Mouse (Mus musculus): ENCODE measurements around the gene Ndufa12. TPM values are rescaled to one million over a fixed set of nuclear protein-coding genes. Genes with fewer than 3 reads are reported as not detected.

Gene Ndufa12
- polyA plus RNA-seq, 1 experiment from 2014 or later = 352 TPM

- no peak; the same call in 1 of the 2 replicates for ATAC-seq
- Histone ChIP-seq H3K4me1 (replicated peaks) (peaks cover 24% of the 10 kb centered on the region), H3K4me2 (replicated peaks) (peak overlapping the region; percentile 23; the same call in 1 of the 2 replicates), H3K27me3 (no peaks in the 10 kb centered on the region), H3K9ac (replicated peaks) (no peak overlapping the region), H3K36me3 (peaks cover 55% of the 10 kb centered on the region), H3K4me3 (replicated peaks) (0 out of 2 replicates have a peak overlapping the region, but pooled peaks have one; percentile 2), H3K9me3 (no peaks in the 10 kb centered on the region), H3K27ac (0 out of 2 replicates have a peak overlapping the region, but pooled peaks have one; percentile 4)
- 21% methylated on average over 12 of the region's 12 CpGs for WGBS
These were observed 26.9 kb upstream of the Ndufa12 start for GRCm38 (mm10) chr10:94171440-94172130.

- WGBS = 39% methylated on average over 11 of the region's 11 CpGs
- ATAC-seq = no peak
- Histone ChIP-seq H3K36me3 (peaks cover 50% of the 10 kb centered on the region), H3K27ac (0 out of 2 replicates have a peak overlapping the region, but pooled peaks have one; percentile 44), H3K4me3 (replicated peaks) (0 out of 2 replicates have a peak overlapping the region, but pooled peaks have one; percentile 2), H3K9ac (replicated peaks) (no peak overlapping the region), H3K27me3 (no peaks in the 10 kb centered on the region), H3K9me3 (no peaks in the 10 kb centered on the region), H3K4me1 (replicated peaks) (peaks cover 24% of the 10 kb centered on the region), H3K4me2 (replicated peaks) (peak overlapping the region; percentile 23; the same call in 1 of the 2 replicates)
These were observed 26.4 kb upstream of the Ndufa12 start for GRCm38 (mm10) chr10:94172137-94172536.

GRCm38 (mm10) chr10:94172706-94173105, 25.8 kb upstream of the Ndufa12 start:
- Histone ChIP-seq H3K27me3 (no peaks in the 10 kb centered on the region), H3K9ac (replicated peaks) (no peak overlapping the region), H3K9me3 (no peaks in the 10 kb centered on the region), H3K36me3 (peaks cover 45% of the 10 kb centered on the region), H3K4me2 (replicated peaks) (peak overlapping the region; percentile 25; the same call in 1 of the 2 replicates), H3K4me1 (replicated peaks) (peaks cover 24% of the 10 kb centered on the region), H3K27ac (0 out of 2 replicates have a peak overlapping the region, but pooled peaks have one; percentile 44), H3K4me3 (replicated peaks) (no peak overlapping the region)
- no peak for ATAC-seq
- 13% methylated on average over 6 of the region's 6 CpGs for WGBS

GRCm38 (mm10) chr10:94174652-94175051, 23.9 kb upstream of the Ndufa12 start:
- H3K4me1 ChIP-seq (replicated peaks) = peaks cover 24% of the 10 kb centered on the region
- 91% methylated on average over 7 of the region's 7 CpGs for WGBS
- no peaks in the 10 kb centered on the region for H3K27me3 ChIP-seq
- no peaks in the 10 kb centered on the region for H3K9me3 ChIP-seq
- H3K4me2 ChIP-seq (replicated peaks) = no peak overlapping the region
- ATAC-seq = no peak
- H3K4me3 ChIP-seq (replicated peaks) = no peak overlapping the region
- peaks cover 29% of the 10 kb centered on the region for H3K36me3 ChIP-seq
- no peak overlapping the region for H3K9ac ChIP-seq (replicated peaks)
- H3K27ac ChIP-seq = no peak overlapping the region

- no peak overlapping the region for H3K27ac ChIP-seq
- ATAC-seq = no peak
- no peak overlapping the region for H3K4me2 ChIP-seq (replicated peaks)
- peaks cover 31% of the 10 kb centered on the region for H3K36me3 ChIP-seq
- H3K4me1 ChIP-seq (replicated peaks) = peaks cover 17% of the 10 kb centered on the region
- no peak overlapping the region for H3K4me3 ChIP-seq (replicated peaks)
- H3K9ac ChIP-seq (replicated peaks) = no peak overlapping the region
- 16% methylated on average over 4 of the region's 4 CpGs for WGBS
- H3K27me3 ChIP-seq = no peaks in the 10 kb centered on the region
- no peaks in the 10 kb centered on the region for H3K9me3 ChIP-seq
These were observed 15.3 kb upstream of the Ndufa12 start for GRCm38 (mm10) chr10:94183199-94183598.

GRCm38 (mm10) chr10:94204973-94205372, 6.5 kb downstream of the Ndufa12 start:
- 88% methylated on average over 4 of the region's 4 CpGs for WGBS
- H3K27me3 ChIP-seq = no peaks in the 10 kb centered on the region
- H3K4me2 ChIP-seq (replicated peaks) = no peak overlapping the region
- ATAC-seq = no peak
- H3K4me1 ChIP-seq (replicated peaks) = peaks cover 8% of the 10 kb centered on the region
- H3K9ac ChIP-seq (replicated peaks) = no peak overlapping the region
- H3K36me3 ChIP-seq = peaks cover 72% of the 10 kb centered on the region
- no peak overlapping the region for H3K27ac ChIP-seq
- H3K4me3 ChIP-seq (replicated peaks) = no peak overlapping the region
- H3K9me3 ChIP-seq = no peaks in the 10 kb centered on the region

- H3K4me1 ChIP-seq (replicated peaks) = peaks cover 9% of the 10 kb centered on the region
- peak overlapping the region; percentile 61 for H3K27ac ChIP-seq
- no peaks in the 10 kb centered on the region for H3K27me3 ChIP-seq
- WGBS = 67% methylated on average over 6 of the region's 6 CpGs
- H3K9ac ChIP-seq (replicated peaks) = peak overlapping the region; percentile 32; the same call in 1 of the 2 replicates
- H3K36me3 ChIP-seq = peaks cover 40% of the 10 kb centered on the region
- H3K4me2 ChIP-seq (replicated peaks) = no peak overlapping the region
- peak; percentile 91 for ATAC-seq
- H3K9me3 ChIP-seq = no peaks in the 10 kb centered on the region
- no peak overlapping the region for H3K4me3 ChIP-seq (replicated peaks)
These were observed 12.4 kb downstream of the Ndufa12 start for GRCm38 (mm10) chr10:94210718-94211618.

- no peaks in the 10 kb centered on the region for H3K27me3 ChIP-seq
- H3K9ac ChIP-seq (replicated peaks) = 0 out of 2 replicates have a peak overlapping the region, but pooled peaks have one; percentile 32
- ATAC-seq = no peak
- no peak overlapping the region for H3K27ac ChIP-seq
- H3K4me2 ChIP-seq (replicated peaks) = no peak overlapping the region
- H3K4me1 ChIP-seq (replicated peaks) = peaks cover 9% of the 10 kb centered on the region
- H3K36me3 ChIP-seq = peaks cover 32% of the 10 kb centered on the region
- no peaks in the 10 kb centered on the region for H3K9me3 ChIP-seq
- no peak overlapping the region for H3K4me3 ChIP-seq (replicated peaks)
- WGBS = 60% methylated on average over 2 of the region's 2 CpGs
These were observed 13.2 kb downstream of the Ndufa12 start for GRCm38 (mm10) chr10:94211725-94212124.

- peaks cover 4% of the 10 kb centered on the region; the same call in 1 of the 2 replicates for H3K4me1 ChIP-seq (replicated peaks)
- H3K36me3 ChIP-seq = peaks cover 19% of the 10 kb centered on the region
- no peak overlapping the region for H3K9ac ChIP-seq (replicated peaks)
- no peak for ATAC-seq
- H3K9me3 ChIP-seq = no peaks in the 10 kb centered on the region
- no peaks in the 10 kb centered on the region for H3K27me3 ChIP-seq
- no peak overlapping the region for H3K4me3 ChIP-seq (replicated peaks)
- H3K27ac ChIP-seq = no peak overlapping the region
- 81% methylated on average over 6 of the region's 6 CpGs for WGBS
- no peak overlapping the region for H3K4me2 ChIP-seq (replicated peaks)
These were observed 26.7 kb downstream of the Ndufa12 start for GRCm38 (mm10) chr10:94225026-94225750.

- Histone ChIP-seq H3K36me3 (no peaks in the 10 kb centered on the region), H3K9ac (replicated peaks) (no peak overlapping the region), H3K27me3 (no peaks in the 10 kb centered on the region; the same call in 1 of the 2 replicates), H3K4me3 (replicated peaks) (no peak overlapping the region), H3K27ac (peak overlapping the region; percentile 81), H3K4me1 (replicated peaks) (peaks cover 18% of the 10 kb centered on the region), H3K9me3 (no peaks in the 10 kb centered on the region), H3K4me2 (replicated peaks) (peak overlapping the region; percentile 44)
- peak; percentile 94 for ATAC-seq
- WGBS = 8% methylated on average over 19 of the region's 19 CpGs
These were observed 31.9 kb downstream of the Ndufa12 start for GRCm38 (mm10) chr10:94230172-94230981.

- ATAC-seq = peak; percentile 70
- H3K4me1 ChIP-seq (replicated peaks) = peaks cover 18% of the 10 kb centered on the region
- H3K9me3 ChIP-seq = no peaks in the 10 kb centered on the region
- no peak overlapping the region for H3K4me3 ChIP-seq (replicated peaks)
- H3K27me3 ChIP-seq = no peaks in the 10 kb centered on the region; the same call in 1 of the 2 replicates
- no peaks in the 10 kb centered on the region for H3K36me3 ChIP-seq
- no peak overlapping the region for H3K9ac ChIP-seq (replicated peaks)
- H3K27ac ChIP-seq = peak overlapping the region; percentile 81
- H3K4me2 ChIP-seq (replicated peaks) = peak overlapping the region; percentile 44
- WGBS = 53% methylated on average over 6 of the region's 6 CpGs
These were observed 32.5 kb downstream of the Ndufa12 start for GRCm38 (mm10) chr10:94231025-94231424.
